Mouse (Mus musculus) adrenal gland (tissue): ENCODE measurements around the gene Gm8265.
"Not testable (repeated sequence)": the region's sequence is repeated elsewhere in the genome, so short reads cannot be mapped to it uniquely, and the experiment has no call there.

Experiments
- intact Hi-C: fragments of 180-260 bp; cut with DNase I; formaldehyde crosslinking; loops from one replicate; pipeline ENCODE4 v1.15.1; 2025
- long read RNA-seq, 2 experiments: library from polyadenylated mRNA; unstranded; transcript quantifications; one replicate each; pipeline ENCODE4 v2.0.0; 2020; ENCODE audit warnings: borderline replicate concordance in 1 of 2; ENCODE audit not compliant: insufficient replicate concordance in 1 of 2

Gm8265 gene
- long read RNA-seq, experiment 1, result 0 reads
- long read RNA-seq, experiment 2, result 0 reads

- intact Hi-C loops, result not testable (repeated sequence)
These were observed at the start of gene Gm8265 for GRCm38 (mm10) chr14:5632928-5633327. Gene Gm8265, minus strand, starts transcription at chr14:5633028.
